Mouse (Mus musculus) CD4-positive, CD25-positive, alpha-beta regulatory T cell, adult 4 months (primary cell): ENCODE results near the gene Spaca1. TPM values are rescaled to one million over a fixed set of nuclear protein-coding genes. Genes with fewer than 3 reads are reported as not detected.
"Not testable (repeated sequence)": the region's sequence is repeated elsewhere in the genome, so short reads cannot be mapped to it uniquely, and the experiment has no call there.

Experiments used
- ATAC-seq: one replicate; pipeline ENCODE4 v1.8.0; 2017
- polyA plus RNA-seq, 2 experiments: library from polyadenylated mRNA; unstranded; fragments of 100-300 nt; shearing (Covaris generic); gene quantifications; one replicate each; pipeline ENCODE4 v1.2.1; 2017

The Spaca1 gene
- polyA plus RNA-seq = 1 to 10 TPM; 4.9 to 5.1 TPM

GRCm38 (mm10) chr4:34049571-34050255 lies at the start of gene Spaca1:
Gene Spaca1, minus strand, starts transcription at chr4:34050191.
- peak; percentile 84 for ATAC-seq

- ATAC-seq = not testable (repeated sequence)
These were observed 37.3 kb upstream of the Spaca1 start for GRCm38 (mm10) chr4:34087286-34087685.

- no peak for ATAC-seq
These were observed 31.1 kb upstream of the Spaca1 start for GRCm38 (mm10) chr4:34081064-34081463.

GRCm38 (mm10) chr4:34069002-34069401 lies 19.0 kb upstream of the Spaca1 start:
- ATAC-seq = no peak

DNA sequence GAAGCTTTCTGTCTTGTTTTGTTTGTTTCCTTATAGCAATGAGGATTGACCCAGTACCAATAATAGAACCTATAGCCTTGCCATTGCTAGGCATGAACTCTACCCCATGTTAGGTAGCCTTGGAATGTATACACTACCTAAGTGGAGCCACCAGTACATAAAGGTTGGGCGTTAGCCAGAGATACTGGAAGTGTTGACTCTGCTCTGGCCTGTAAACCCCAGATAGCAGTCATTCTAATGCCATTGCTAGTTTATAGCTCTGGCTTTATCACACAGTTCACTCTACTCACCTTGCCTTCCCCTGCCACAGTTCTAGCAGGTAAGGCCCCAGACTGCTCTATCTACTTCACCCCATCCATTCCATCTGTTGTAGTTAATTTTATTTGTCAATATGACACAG lies 8.3 kb upstream of the Spaca1 start:
- no peak for ATAC-seq

DNA sequence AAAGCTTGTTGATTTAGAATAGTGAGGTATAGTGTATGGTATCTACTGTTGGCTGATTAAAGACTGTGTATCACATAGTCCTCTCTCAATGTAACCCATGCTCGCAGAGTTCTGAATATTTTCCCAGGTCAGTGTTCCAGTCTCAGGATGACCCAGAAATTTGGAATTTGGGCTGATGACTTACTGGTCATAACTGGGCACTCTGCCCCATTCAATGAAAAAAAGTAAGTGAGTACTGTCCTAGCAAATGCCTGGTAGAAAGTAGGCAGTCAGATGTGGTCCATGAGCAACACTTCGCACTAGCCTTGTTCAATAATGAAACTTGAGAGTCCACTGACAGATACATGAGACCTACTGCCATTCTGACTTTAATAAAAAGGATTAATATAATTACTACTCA lies 23.2 kb downstream of the Spaca1 start:
- no peak for ATAC-seq

DNA sequence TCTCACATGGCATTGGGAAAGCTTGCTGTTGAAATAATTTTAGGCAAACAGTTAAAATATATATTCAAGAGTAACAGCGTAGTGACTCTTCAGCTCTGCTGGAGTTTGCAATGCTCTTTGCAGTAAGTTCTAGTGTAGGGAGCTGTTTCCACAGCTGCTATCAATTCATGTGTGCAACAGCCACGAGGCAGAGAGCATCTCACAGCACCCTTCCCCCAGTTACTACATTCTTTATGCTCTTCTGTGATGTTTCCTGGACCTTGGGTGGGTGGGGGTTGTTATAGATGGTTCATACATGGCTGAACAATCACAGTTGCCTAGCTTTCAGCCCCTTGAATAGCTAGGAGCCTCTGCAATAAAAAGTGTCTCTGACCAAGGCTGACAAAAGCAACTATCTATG lies 28.5 kb downstream of the Spaca1 start:
- ATAC-seq = no peak

DNA sequence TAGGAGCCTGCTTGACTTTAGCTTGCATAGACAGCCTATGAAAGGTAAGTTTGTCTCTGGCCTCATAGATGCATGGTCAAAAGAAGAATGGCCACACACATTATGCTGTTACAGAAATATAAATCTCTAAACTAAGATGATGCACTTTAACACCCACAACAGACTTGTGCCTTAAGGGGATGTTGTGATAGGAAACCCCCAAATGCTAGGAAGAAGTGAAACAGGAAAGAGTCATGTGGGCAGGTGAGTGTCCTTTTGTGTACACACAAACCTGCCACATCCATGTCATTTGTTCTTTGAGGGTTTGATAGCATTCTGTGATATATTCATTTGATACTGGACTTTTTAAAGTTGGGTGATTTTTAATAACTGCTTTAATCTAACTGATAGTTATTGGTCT lies 53.6 kb downstream of the Spaca1 start:
- ATAC-seq = peak; percentile 65

- ATAC-seq = no peak
These were observed 57.3 kb downstream of the Spaca1 start for GRCm38 (mm10) chr4:33992687-33993086.

GRCm38 (mm10) chr4:33988466-33989089 lies 61.4 kb downstream of the Spaca1 start:
- ATAC-seq = peak; percentile 90

Other genes starting within 250 kb of the Spaca1 start
- not detected for gene Cnr1, start 125.6 kb downstream of the Spaca1 start, polyA plus RNA-seq